Mouse (Mus musculus) kidney, postnatal 25 days (tissue): ENCODE measurements at regions not wholly inside any gene's neighbourhood (a gene's known extent, or its start where the extent isn't known, plus 50 kb on each side); places are given as distances from the start of the nearest gene placed in this dataset.

ENCODE experiments used
- DNase-seq, 2 experiments: peaks; one replicate each; pipeline ENCODE4 v3.0.0; 2021; ENCODE audit warnings: mixed read lengths in 2 of 2

DNA sequence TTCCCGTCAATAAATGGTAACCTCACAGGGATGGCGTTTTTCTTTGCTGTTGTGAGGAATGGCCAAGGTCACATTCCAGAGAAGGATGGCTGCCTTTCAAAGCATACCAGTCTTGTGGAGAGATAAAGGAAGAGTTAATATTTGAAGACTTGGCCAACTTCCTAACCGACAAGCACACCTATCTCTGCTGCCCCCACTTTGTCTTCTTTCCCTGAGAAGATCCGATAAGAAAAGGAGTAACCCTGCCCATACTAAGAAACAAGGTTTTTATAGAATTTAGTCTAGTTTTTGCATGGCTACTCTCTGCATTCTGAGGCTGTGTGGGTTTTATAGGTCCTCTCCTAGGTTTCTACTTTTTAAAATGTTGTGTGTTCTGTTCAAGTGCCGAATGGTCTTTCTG, 210.2 kb upstream of the Ankrd55 start:
- DNase-seq: no peak

GRCm38 (mm10) chr13:112081935-112082334, 206.3 kb upstream of the Ankrd55 start:
- no peak for DNase-seq

DNA sequence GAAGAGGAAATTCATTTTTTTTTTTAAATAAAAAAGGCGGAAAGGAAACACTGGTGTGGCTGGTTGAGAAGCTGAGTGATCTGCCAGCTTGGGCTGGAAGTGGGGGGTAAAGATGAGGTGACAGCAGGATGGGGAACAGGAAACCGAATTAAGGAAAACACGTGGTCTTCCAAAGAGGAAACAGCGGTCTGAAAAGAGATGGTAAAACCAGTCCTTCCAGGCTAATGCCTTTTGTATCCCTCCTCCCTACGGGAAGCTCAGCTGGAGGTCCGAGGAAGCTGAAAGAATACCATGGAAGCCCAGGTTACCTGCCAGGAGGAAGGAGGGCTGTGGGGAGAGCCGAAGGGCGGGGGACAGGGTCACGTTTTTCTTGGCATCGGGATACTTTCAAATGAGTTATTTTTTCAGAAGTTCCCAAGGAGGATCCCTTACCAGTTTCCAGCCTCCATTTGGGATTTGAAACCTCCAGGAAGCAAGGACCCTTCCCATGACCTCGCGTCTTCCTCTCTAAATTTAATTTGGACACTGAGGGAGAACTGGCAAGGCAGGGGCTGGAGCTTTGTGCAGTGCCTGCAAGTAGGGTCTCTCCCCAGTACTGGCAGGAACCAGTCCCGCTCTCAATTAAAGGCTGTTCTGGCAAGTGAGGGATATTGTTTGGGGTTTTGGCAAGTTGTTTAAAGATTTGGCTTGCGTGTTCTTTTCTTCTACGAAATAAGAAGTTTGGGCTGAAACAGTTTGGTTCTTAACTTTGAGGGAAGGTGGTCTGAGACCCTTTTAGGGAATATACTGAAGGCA, 203.6 kb upstream of the Ankrd55 start:
- DNase-seq: peak; percentile 45 to 70

DNA sequence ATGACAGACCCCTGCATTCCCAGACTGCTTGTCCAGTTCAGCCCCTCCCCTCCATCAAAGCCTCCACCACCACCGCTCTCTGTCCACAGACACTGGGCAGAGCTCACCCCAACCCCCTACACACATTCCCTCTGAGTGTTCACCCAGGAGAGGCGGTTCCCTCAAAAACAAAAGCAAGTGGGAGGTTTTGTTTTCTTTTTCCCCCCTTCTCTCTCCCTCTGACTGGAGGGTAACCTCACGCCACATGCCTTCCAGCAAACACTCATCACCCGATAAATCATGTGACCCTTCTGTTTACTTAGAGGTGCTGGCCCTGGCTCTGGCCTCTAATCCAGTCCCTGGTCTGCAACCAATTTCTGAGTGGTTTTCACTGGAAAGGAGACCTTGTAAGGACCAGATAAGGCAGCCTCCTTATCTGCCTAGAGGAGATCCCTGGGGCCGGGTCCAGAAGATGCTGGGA, 199.9 kb upstream of the Ankrd55 start:
- DNase-seq: peak; percentile 28 to 50

DNA sequence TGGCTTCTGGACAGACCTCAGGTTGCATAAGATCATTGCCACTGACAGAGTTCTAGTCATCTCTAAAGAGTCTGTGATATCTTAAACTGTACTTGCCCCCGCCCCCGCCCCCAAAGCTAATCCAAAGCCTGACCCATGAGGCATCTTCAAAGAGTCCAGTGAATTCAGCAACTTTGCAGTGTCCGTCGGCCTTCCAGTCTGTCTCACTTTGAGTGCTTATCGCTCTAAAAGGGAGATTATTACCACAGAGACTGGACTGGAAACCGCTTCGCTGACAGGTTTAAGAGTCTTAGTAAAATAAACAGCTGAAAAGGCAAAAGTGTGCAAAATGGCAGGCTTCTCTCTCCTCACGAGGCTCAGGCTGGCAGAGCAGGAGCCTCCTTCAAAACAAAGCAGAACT, 197.5 kb upstream of the Ankrd55 start:
- DNase-seq: no peak

DNA sequence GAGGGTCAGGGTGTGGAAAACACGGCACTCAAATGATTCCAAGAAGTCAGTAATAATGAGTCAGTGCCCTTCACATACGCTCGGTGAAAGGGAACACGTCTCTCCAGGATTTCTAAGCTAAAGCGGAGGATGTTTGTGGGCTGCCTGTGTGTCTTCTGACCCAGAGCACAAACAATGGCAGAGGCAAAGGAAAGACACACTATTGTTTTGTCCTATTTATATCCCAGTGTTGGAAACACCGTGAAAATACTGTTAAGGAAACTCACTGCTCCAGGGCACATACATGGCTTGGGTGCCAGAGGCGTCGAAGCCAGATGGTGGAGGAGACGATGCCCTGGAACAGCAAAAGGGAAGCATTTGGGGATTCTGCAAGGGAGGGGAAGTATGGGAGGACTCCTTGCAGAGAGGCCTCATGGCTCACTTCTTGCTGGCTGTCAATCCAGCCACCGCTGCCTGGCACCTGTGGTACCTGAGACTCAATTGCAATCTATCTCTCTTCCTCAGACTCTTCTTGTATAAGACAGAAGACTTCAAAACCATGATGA, 192.6 kb upstream of the Ankrd55 start:
- DNase-seq: no peak

DNA sequence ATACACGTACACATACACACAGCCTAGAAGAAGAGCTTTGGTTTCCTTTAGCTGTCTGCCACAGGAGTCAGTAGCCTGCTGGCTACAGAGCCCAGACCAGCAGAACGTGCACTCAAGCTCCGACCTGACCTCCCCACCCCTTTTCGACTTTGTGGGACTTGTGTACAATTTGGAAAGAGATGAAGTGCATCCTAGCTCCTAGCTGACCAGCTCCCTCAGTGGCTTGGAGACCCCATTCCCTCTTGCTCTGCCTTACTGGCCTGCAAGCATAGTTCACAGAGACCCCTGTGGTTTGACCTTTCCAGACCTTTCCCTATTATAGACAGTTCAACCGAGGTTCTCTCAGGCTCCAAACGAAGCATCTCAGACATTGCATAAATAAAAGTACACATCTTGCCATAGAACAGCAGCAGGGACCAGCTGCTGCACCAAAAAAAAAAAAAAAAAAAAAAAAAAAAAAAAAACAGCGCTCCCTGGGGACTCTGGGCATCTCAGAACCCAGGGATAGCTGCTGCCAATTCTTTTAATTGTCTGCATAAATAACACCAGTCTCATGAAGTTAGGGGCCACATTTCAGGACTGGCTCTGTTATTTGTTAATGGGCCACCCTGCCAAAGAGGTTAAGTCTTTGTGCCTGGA, 188.2 kb upstream of the Ankrd55 start:
- DNase-seq: no peak

DNA sequence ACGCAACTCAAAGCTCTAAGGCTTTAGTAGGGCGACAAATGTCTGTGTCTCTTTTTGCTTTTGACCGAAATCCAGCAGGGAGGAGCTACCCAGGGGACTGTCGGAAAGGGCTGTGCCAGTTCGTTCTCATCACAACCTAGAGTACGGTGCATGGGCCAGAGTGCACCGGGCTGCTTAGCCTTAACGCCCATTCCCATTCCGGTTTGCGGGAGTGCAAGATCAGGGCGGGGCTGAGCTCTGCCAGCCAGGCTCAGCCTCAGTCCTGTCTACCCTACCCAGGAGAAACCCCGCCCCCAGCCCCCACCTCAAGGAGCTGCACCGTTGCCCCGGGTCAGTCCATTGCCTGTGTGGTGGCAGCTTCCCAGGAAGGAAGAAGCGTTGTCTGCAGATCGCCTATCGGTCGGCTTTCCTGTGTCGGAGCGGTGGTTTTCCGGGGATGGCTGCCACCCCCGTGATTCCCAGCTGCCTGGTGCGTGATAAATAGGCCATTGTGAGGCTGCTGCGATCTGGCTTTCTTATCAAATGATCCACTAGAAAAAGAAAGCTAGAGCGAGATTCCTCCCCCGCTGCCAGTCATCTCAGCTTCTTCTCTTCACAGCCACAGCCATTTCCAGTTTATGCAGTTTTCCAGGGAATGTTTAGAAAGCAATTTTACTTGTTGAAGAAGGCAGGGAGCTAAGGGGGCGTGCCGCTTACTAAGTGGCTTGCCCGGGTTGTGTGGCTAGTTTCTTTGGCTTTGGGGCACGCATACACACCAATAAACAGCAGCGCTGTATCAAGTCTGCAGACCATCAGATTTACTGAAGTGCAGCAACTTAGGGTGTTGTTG, 187.4 kb upstream of the Ankrd55 start:
- DNase-seq: peak; percentile 86 to 92

DNA sequence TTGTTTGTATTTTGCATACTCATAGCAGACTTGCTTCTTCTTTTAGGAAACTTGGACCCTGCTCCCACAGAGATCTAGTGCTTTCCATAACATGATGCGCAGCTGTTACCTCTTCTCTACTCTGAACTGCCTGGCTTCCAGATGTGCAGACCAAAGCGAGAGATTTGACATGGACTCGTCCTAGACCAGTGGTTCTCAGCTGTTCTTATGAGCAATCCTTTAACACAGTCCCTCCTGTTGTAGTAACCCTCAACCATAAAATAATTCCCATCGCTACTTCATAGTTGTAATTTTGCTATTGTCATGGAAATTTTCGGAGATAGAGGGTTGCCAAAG, 186.9 kb upstream of the Ankrd55 start:
- no peak for DNase-seq

DNA sequence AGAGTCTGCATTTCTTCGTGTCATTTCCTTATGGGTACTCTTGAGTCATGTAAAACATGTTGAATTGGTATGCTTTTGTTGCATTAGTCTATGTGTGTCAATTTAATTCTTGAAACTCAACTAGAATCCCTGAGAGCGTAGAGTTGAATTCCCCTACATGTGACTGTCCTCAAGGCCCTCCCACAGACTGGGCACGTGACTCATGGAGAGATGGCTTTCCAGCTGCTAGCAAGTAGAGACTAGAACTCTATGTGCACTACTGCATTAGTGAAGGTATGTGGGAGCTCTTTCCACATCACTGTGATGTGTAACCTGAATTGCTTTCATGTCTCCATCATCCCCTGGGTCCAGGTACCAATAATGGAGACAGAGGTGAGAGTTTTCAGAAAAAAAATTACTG, 182.3 kb upstream of the Ankrd55 start:
- DNase-seq: no peak

- peak in 1 of 2 experiments; percentile 53 for DNase-seq
Measured at GRCm38 (mm10) chr13:112114741-112115201, 173.5 kb upstream of the Ankrd55 start.

GRCm38 (mm10) chr13:112116101-112116726, 172.0 kb upstream of the Ankrd55 start:
- no peak for DNase-seq

- DNase-seq: no peak
Measured at GRCm38 (mm10) chr13:112118564-112118963, 169.7 kb upstream of the Ankrd55 start.

- peak; percentile 62 to 77 for DNase-seq
Measured at GRCm38 (mm10) chr13:112119611-112120041, 168.6 kb upstream of the Ankrd55 start.

GRCm38 (mm10) chr13:112120346-112120745, 167.9 kb upstream of the Ankrd55 start:
- DNase-seq: no peak

DNA sequence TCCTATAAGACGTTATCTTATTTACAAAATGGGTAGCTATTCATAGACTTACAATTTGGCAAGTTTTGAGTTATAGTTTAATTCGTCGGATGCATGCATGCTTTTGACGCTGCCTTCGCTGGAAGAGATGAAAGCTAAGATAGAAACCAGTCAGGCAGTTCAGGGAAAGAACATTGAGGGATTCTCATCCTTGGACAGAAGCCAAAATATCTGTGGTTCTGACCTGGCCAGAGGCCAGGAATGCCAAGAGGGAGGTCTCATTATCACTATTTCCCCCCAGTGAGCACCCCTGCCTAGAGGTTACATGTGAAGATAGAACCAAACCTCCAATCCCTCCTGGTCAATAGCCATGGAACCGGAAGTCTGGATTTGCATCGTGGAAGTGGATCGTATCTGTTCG, 167.1 kb upstream of the Ankrd55 start:
- no peak for DNase-seq

DNA sequence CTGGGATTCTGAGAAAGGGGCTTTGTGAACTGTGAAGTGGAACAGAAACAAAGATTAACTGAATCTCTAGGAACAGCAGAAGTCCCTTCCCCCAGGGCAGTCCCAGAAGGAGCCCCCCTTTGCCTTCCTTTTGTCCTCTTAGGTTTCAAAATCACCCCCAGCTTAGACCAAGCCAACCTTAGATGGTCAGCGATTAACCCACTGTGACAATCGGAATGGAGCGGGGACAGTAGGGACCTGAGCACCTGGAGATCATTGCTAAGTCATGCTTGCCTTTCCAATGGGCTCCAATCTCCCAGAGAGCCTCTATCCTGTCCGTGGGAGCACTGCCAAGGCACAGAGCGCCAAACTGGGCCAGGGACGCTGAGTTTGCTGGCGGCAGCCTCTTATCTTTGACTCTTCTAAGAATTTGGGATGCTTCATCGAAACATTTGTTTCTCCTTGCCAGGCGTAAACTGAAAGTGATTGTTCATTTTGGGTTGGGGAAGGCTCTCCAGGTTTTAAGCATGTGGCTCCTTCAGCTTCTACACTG, 165.3 kb upstream of the Ankrd55 start:
- DNase-seq: peak in 1 of 2 experiments; percentile 46

GRCm38 (mm10) chr13:112125769-112126469, 162.3 kb upstream of the Ankrd55 start:
- no peak for DNase-seq

DNA sequence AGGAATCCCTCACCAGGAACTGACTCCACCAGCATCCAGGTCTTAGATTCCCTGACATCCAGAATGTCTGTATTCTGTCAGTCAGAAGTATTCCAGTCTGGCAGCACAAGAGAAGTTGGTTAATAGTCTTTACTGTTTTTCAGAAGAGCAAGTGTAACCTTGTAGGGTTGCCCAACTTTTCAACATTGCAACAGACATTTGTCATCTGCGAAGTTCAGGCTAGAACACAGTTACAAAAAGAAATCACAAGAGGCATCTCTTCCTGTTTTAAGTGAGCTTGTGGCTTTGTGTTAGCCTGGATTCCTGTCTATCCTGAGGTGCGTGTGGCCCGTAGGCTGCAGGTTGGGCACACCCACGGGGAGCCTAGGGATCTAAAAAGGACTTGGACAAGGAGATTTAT, 158.0 kb upstream of the Ankrd55 start:
- no peak for DNase-seq

GRCm38 (mm10) chr13:112130774-112131173, 157.5 kb upstream of the Ankrd55 start:
- DNase-seq: no peak

DNA sequence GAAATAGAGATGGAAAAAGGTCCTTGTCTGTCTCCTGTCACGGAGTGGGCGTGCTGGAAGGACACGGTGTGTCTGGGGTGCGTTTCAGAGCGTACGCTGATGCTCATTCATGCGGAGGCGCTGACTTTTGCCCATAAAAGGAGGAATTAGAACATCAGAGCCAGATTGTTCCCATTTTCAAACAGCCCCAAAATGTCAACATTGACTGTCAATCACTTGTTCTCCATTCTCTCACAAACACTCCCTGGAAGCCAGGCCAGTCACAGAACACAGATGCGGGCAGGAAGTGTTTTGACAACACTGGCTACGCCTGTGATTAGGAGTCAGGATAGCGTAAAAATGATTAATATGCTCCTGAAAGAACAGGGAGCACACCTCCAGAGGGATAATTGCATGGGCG, 157.1 kb upstream of the Ankrd55 start:
- no peak for DNase-seq

- DNase-seq: no peak
Measured at GRCm38 (mm10) chr13:112133736-112134135, 154.5 kb upstream of the Ankrd55 start.
